Mouse (Mus musculus) megakaryocyte, embryonic 14.5 days (primary cell): ENCODE measurements at regions not wholly inside any gene's neighbourhood (a gene's known extent, or its start where the extent isn't known, plus 50 kb on each side); places are given as distances from the start of the nearest gene placed in this dataset.

Experiments
- FLI1 ChIP-seq: IDR thresholded peaks from 2 replicates; pipeline ENCODE4 v1.6.1; 2012; ENCODE audit warnings: low read length, inconsistent platforms, mixed read lengths
- GATA1 ChIP-seq: IDR thresholded peaks from 3 replicates; pipeline ENCODE4 v1.6.1; 2012; ENCODE audit warnings: mixed read lengths, low read length, inconsistent platforms, borderline replicate concordance

GRCm38 (mm10) chr17:27349911-27350310 lies 145.6 kb upstream of the Lemd2 start:
- TF ChIP-seq GATA1, result no peak
- TF ChIP-seq FLI1, result no peak
